Comparison of ENCODE assay signal across 9 mouse cellular contexts in the genomic region with DNA sequence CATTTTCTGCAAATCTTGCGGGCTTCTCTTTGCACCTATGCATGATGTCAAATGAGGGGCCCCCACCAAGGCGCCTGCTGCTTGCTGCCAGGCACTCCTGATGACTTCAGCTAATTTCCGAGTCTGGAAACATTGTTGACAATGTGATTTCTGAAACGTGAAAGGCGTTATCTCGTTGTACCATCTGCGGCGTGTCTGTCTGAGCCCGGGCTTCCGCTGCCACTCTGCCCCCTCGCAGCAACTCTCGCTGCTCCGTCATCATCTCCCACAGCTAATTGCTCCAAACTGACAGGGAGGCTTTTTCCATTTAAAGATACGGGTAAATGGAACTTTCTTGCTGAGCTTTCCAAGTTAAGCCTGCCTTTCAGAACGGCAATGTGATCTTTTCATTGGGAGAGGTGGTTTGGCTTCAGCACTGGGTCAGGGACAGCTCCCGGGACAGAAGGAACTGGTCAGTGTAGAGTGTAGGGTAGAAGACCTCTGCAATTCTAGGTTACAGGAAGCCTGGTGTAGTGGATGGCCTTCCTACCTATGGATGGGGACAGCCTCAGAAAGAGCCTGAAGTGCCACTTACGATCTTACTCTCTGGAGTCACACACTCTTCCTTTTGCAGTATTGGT.
DNase-seq lines count a peak whose midpoint lies in the region; ATAC-seq and TF ChIP-seq lines count a peak whose summit lies in the region.
"Had no signal": no experiment of that assay in that cellular context is flagged by ENCODE, and none has a peak within 500 bp of the region (broad histone marks: within the 10 kb centered on the region; RNA-seq: fewer than 3 reads in every experiment).

No protein-coding gene starts in this region.

- WGBS in heart, adult 2 months = 68% methylated on average over 17 of the region's 17 CpGs
- 70% methylated on average over 17 of the region's 17 CpGs for WGBS in heart, embryonic 10.5 days
- 84% methylated on average over 17 of the region's 17 CpGs for WGBS in midbrain, embryonic 10.5 days
- 66% methylated on average over 17 of the region's 17 CpGs for WGBS in midbrain, embryonic 15.5 days
- 74% methylated on average over 17 of the region's 17 CpGs for WGBS in hindbrain, embryonic 12.5 days

- TF ChIP-seq CTCF in heart, adult 2 months (IDR thresholded peaks at IDR 0.05) = no peak

- TF ChIP-seq EP300 in heart, adult 2 months (IDR thresholded peaks at IDR 0.05; ENCODE audit: insufficient read depth, low read depth, low read length) = no peak

- no peak overlapping the region for H3K4me2 ChIP-seq in midbrain, embryonic 15.5 days
- no peak overlapping the region for H3K4me2 ChIP-seq in hindbrain, embryonic 12.5 days (replicated peaks)
- H3K4me2 ChIP-seq: liver, embryonic 13.5 days had no signal

- TF ChIP-seq POLR2A in heart, adult 2 months (IDR thresholded peaks at IDR 0.05; ENCODE audit: insufficient read depth, low read depth, low read length) = no peak

- H3K79me2 ChIP-seq in heart, adult 2 months (replicated peaks; ENCODE audit: control insufficient read depth, insufficient read depth, low read length) = no peaks in the 10 kb centered on the region

- H3K36me3 ChIP-seq in heart, adult 2 months (ENCODE audit: control insufficient read depth, insufficient read depth, low read length) = no peaks in the 10 kb centered on the region
- H3K36me3 ChIP-seq in heart, embryonic 10.5 days = no peaks in the 10 kb centered on the region
- no peaks in the 10 kb centered on the region for H3K36me3 ChIP-seq in midbrain, embryonic 10.5 days
- H3K36me3 ChIP-seq in midbrain, embryonic 15.5 days (replicated peaks) = no peaks in the 10 kb centered on the region
- no peaks in the 10 kb centered on the region for H3K36me3 ChIP-seq in hindbrain, embryonic 12.5 days
- H3K36me3 ChIP-seq: liver, embryonic 13.5 days had no signal

- intact Hi-C loops in heart, adult 2 months (cut with DNase I) = loop anchor here (2.0 kb wide), 1 partner anchor 73 kb away; no protein-coding TSS in a partner anchor

- no peak overlapping the region for H3K4me3 ChIP-seq in heart, adult 2 months
- H3K4me3 ChIP-seq in heart, embryonic 10.5 days = no peak overlapping the region
- H3K4me3 ChIP-seq in midbrain, embryonic 10.5 days = no peak overlapping the region
- H3K4me3 ChIP-seq in midbrain, embryonic 15.5 days = no peak overlapping the region
- H3K4me3 ChIP-seq in hindbrain, embryonic 12.5 days = no peak overlapping the region
- H3K4me3 ChIP-seq: liver, embryonic 13.5 days had no signal

- H3K27me3 ChIP-seq in heart, adult 2 months (ENCODE audit: control insufficient read depth, insufficient read depth, low read length) = no peaks in the 10 kb centered on the region
- no peaks in the 10 kb centered on the region for H3K27me3 ChIP-seq in heart, embryonic 10.5 days (ENCODE audit: insufficient read depth, poor library complexity, severe bottlenecking)
- no peaks in the 10 kb centered on the region for H3K27me3 ChIP-seq in midbrain, embryonic 10.5 days (ENCODE audit: low read depth, poor library complexity, severe bottlenecking)
- H3K27me3 ChIP-seq in midbrain, embryonic 15.5 days (replicated peaks) = no peaks in the 10 kb centered on the region
- no peaks in the 10 kb centered on the region for H3K27me3 ChIP-seq in hindbrain, embryonic 12.5 days
- H3K27me3 ChIP-seq: liver, embryonic 13.5 days had no signal

- H3K9ac ChIP-seq in heart, adult 2 months (ENCODE audit: low read depth, low read length) = no peak overlapping the region
- no peak overlapping the region for H3K9ac ChIP-seq in midbrain, embryonic 15.5 days
- H3K9ac ChIP-seq in hindbrain, embryonic 12.5 days = no peak overlapping the region
- H3K9ac ChIP-seq: liver, embryonic 13.5 days had no signal

- no peaks in the 10 kb centered on the region for H3K9me3 ChIP-seq in heart, embryonic 10.5 days
- H3K9me3 ChIP-seq in midbrain, embryonic 10.5 days (replicated peaks) = no peaks in the 10 kb centered on the region
- no peaks in the 10 kb centered on the region for H3K9me3 ChIP-seq in midbrain, embryonic 15.5 days
- no peaks in the 10 kb centered on the region for H3K9me3 ChIP-seq in hindbrain, embryonic 12.5 days (replicated peaks)

- H3K27ac ChIP-seq in heart, adult 2 months = no peak overlapping the region
- no peak overlapping the region for H3K27ac ChIP-seq in heart, embryonic 10.5 days
- H3K27ac ChIP-seq in midbrain, embryonic 10.5 days (replicated peaks) = no peak overlapping the region
- H3K27ac ChIP-seq in midbrain, embryonic 15.5 days = no peak overlapping the region
- no peak overlapping the region for H3K27ac ChIP-seq in hindbrain, embryonic 12.5 days
- H3K27ac ChIP-seq: liver, embryonic 13.5 days had no signal

- DNase-seq in heart, adult 2 months = peak; percentile 5 to 40
- DNase-seq in heart, embryonic 10.5 days (ENCODE audit: low spot score) = no peak
- DNase-seq in midbrain, embryonic 10.5 days (ENCODE audit: low spot score) = peak; percentile 25
- peak; percentile 17 to 28 for DNase-seq in frontal cortex, postnatal 36 days (ENCODE audit: low spot score in 2 of 2)
- peak; percentile 3 to 5 for DNase-seq in right cerebral cortex, postnatal 36 days (ENCODE audit: low spot score in 2 of 2)
- no peak for DNase-seq in MN1 (ENCODE audit: low spot score)
- DNase-seq: liver, embryonic 13.5 days had no signal

- no peaks in the 10 kb centered on the region for H3K4me1 ChIP-seq in heart, adult 2 months (ENCODE audit: control insufficient read depth, insufficient read depth, low read length)
- H3K4me1 ChIP-seq in heart, embryonic 10.5 days = no peaks in the 10 kb centered on the region
- H3K4me1 ChIP-seq in midbrain, embryonic 10.5 days = no peaks in the 10 kb centered on the region
- H3K4me1 ChIP-seq in midbrain, embryonic 15.5 days = no peaks in the 10 kb centered on the region
- no peaks in the 10 kb centered on the region for H3K4me1 ChIP-seq in hindbrain, embryonic 12.5 days
- H3K4me1 ChIP-seq: liver, embryonic 13.5 days had no signal

- no peak for ATAC-seq in midbrain, embryonic 15.5 days (replicated peaks)
- no peak for ATAC-seq in hindbrain, embryonic 12.5 days (ENCODE audit: low FRiP score)

Comparison
In these comparisons a context has a peak if more than half of its experiments do, and no peak if none do; other contexts are left out.
1. DNase-seq: peak in heart, adult 2 months (2 of 2), midbrain, embryonic 10.5 days (single experiment), frontal cortex, postnatal 36 days (2 of 2) and right cerebral cortex, postnatal 36 days (2 of 2); none in heart, embryonic 10.5 days (single experiment) and MN1 (single experiment).